Mouse (Mus musculus) hindbrain, postnatal 0 days (tissue): ENCODE measurements around the gene Lamc3. TPM values are rescaled to one million over a fixed set of nuclear protein-coding genes. Genes with fewer than 3 reads are reported as not detected.

Source experiments
- ATAC-seq: fragments of 200-750 bp; cut with Nextera tagmentation; 2 replicates; pipeline ENCODE4 v1.8.0; 2017; ENCODE audit warnings: mild to moderate bottlenecking, moderate TSS enrichment, moderate library complexity
- DNase-seq: peaks from one replicate; pipeline ENCODE4 v3.0.0-alpha.2; 2015; ENCODE audit warnings: low spot score
- H3K27ac ChIP-seq: fragments of 300-500 bp; sonication (generic); 2 replicates; pipeline ENCODE4 v1.5.1; 2014; ENCODE audit warnings: mild to moderate bottlenecking
- H3K27me3 ChIP-seq: fragments of 300-500 bp; sonication (generic); 2 replicates; pipeline ENCODE4 v1.6.1; 2014; ENCODE audit warnings: low read length, mixed read lengths; ENCODE audit not compliant: insufficient read depth
- H3K36me3 ChIP-seq: fragments of 300-500 bp; sonication (generic); 2 replicates; pipeline ENCODE4 v1.6.1; 2014; ENCODE audit warnings: low read length, mixed read lengths; ENCODE audit not compliant: insufficient read depth
- H3K4me1 ChIP-seq: fragments of 300-500 bp; sonication (generic); 2 replicates; pipeline ENCODE4 v1.6.1; 2014; ENCODE audit warnings: antibody characterized with exemption, low read length, mixed read lengths; ENCODE audit not compliant: insufficient read depth
- H3K4me2 ChIP-seq: fragments of 300-500 bp; sonication (generic); 2 replicates; pipeline ENCODE4 v1.6.1; 2014; ENCODE audit warnings: low read depth, mild to moderate bottlenecking, low read length, moderate library complexity, mixed read lengths
- H3K4me3 ChIP-seq: fragments of 300-500 bp; sonication (generic); 2 replicates; pipeline ENCODE4 v1.5.1; 2014; ENCODE audit warnings: low read length
- H3K9ac ChIP-seq: fragments of 300-500 bp; sonication (generic); replicated peaks from 2 replicates; pipeline ENCODE4 v1.6.1; 2014; ENCODE audit warnings: mild to moderate bottlenecking, low read length, moderate library complexity, mixed read lengths
- H3K9me3 ChIP-seq: fragments of 300-500 bp; sonication (generic); 2 replicates; pipeline ENCODE4 v1.6.1; 2016; ENCODE audit warnings: low read length, mixed read lengths
- CTCF ChIP-seq: IDR thresholded peaks from 2 replicates; pipeline ENCODE4 v1.5.1; 2016; ENCODE audit warnings: antibody characterized with exemption, control low read depth, low read depth
- WGBS: fragments of 180-500 bp; shearing (Covaris S2); extraction: QIAGEN DNeasy Blood & Tissue Kit; methylation state at CpG from one replicate; pipeline ENCODE4 v1.1.7; 2014; 5-methylcytosine and 5-hydroxymethylcytosine counted together
- polyA plus RNA-seq: library from polyadenylated mRNA; unstranded; fragments of >200 nt; fragmentation: Nextera tagmentation; extraction: Ambion mirVana; gene quantifications from 2 replicates; pipeline ENCODE4 v1.2.1, GENCODE M21; 2015
- total RNA-seq: library from RNA; depleted of rRNA; stranded (reverse); fragments of >200 nt; gene quantifications from 2 replicates; pipeline ENCODE4 v1.2.3, GENCODE M21; 2014

The Lamc3 gene
- total and polyA plus RNA-seq, 2 experiments from 2014 or later: 2.1 to 11.6 TPM

DNA sequence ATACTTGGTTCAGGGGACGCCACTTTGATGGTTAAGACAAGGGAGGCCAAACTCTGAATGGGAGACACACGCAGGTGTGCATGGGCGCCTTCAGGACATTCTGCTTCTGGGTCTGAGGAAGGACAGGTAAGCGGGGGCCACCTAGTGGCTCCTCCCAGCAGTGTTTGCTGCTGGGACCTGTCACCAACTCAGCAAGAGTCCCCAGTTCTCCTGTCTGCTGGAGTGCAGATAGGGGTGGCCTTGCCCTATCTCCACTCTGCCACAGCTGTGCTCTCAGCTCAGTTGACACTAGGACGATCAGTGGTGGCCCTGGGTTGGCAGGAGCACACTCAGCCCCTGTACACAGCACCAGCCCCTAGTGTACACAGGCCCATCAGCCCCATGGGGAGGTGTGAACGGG is 39.2 kb upstream of the Lamc3 start:
- no peak overlapping the region for H3K9ac ChIP-seq
- TF ChIP-seq CTCF: peak; percentile 70
- no peaks in the 10 kb centered on the region for H3K27me3 ChIP-seq
- 31% methylated on average over 6 of the region's 6 CpGs for WGBS
- no peak overlapping the region for H3K27ac ChIP-seq
- DNase-seq: no peak
- no peaks in the 10 kb centered on the region for H3K36me3 ChIP-seq
- H3K4me1 ChIP-seq: peaks cover 10% of the 10 kb centered on the region; the same call in 1 of the 2 replicates
- H3K4me2 ChIP-seq: no peak overlapping the region
- H3K4me3 ChIP-seq: no peak overlapping the region
- peak; percentile 24; the same call in 1 of the 2 replicates for ATAC-seq
- no peaks in the 10 kb centered on the region for H3K9me3 ChIP-seq

DNA sequence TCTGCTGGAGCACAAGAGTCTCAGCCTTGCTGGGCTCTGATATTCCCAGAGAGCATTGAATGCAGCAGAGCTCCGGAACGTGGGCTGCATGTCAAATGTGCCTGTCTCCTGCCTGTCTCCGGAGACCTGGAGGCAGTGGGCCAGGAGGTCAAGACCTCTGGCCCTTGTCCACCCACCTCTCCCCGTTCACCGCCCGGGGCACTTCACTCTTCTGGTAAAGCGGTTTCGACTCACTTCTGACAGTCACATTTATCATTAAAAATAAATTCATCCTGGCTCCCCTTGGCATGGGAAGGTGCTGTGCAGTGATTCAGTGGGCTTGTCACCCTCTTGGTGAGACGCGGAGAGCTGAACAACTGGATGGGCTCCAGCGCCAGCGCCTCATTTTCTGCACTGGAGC is 37.0 kb upstream of the Lamc3 start:
- Histone ChIP-seq H3K4me1 (peaks cover 10% of the 10 kb centered on the region; the same call in 1 of the 2 replicates), H3K9ac (no peak overlapping the region), H3K27ac (no peak overlapping the region), H3K9me3 (no peaks in the 10 kb centered on the region), H3K36me3 (no peaks in the 10 kb centered on the region), H3K27me3 (no peaks in the 10 kb centered on the region), H3K4me3 (no peak overlapping the region), H3K4me2 (no peak overlapping the region)
- DNase-seq (peak; percentile 43), ATAC-seq (no peak)
- 19% methylated on average over 12 of the region's 12 CpGs for WGBS
- no peak for TF ChIP-seq CTCF

DNA sequence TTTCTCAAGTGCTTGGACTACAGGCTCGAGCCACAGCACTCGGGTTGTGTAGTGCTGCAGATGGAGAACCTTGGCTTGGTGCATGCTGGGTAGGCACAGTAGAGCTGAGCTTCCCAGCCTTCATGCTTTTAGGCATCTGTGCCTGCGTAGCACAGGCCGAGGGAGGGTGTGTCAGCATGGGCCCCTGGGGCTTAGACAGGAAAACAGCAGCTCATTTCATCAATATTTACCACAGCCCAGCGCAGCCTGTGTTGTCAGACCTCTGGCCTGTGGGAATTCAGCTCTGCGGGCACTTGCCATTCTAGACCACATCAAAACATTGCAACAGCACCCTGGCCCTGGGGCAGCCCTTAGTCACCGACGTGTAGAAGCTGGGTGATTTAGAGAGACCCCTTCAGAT is 31.1 kb upstream of the Lamc3 start:
- TF ChIP-seq CTCF: no peak
- H3K9me3 ChIP-seq: no peaks in the 10 kb centered on the region
- H3K27ac ChIP-seq: no peak overlapping the region
- 0 out of 2 replicates have a peak, but pooled peaks cover 3% of the 10 kb centered on the region for H3K27me3 ChIP-seq
- H3K4me3 ChIP-seq: no peak overlapping the region
- DNase-seq (no peak), ATAC-seq (no peak)
- no peak overlapping the region for H3K9ac ChIP-seq
- no peaks in the 10 kb centered on the region for H3K36me3 ChIP-seq
- no peaks in the 10 kb centered on the region; the same call in 1 of the 2 replicates for H3K4me1 ChIP-seq
- WGBS: 83% methylated on average over 8 of the region's 8 CpGs
- H3K4me2 ChIP-seq: no peak overlapping the region

GRCm38 (mm10) chr2:31857180-31857579 is 29.9 kb upstream of the Lamc3 start:
- ATAC-seq (no peak), DNase-seq (no peak)
- Histone ChIP-seq H3K9me3 (no peaks in the 10 kb centered on the region), H3K4me1 (no peaks in the 10 kb centered on the region; the same call in 1 of the 2 replicates), H3K9ac (no peak overlapping the region), H3K4me3 (no peak overlapping the region), H3K27me3 (0 out of 2 replicates have a peak, but pooled peaks cover 3% of the 10 kb centered on the region), H3K4me2 (no peak overlapping the region), H3K36me3 (no peaks in the 10 kb centered on the region), H3K27ac (no peak overlapping the region)
- 38% methylated on average over 6 of the region's 6 CpGs for WGBS
- TF ChIP-seq CTCF: no peak

- no peaks in the 10 kb centered on the region for H3K9me3 ChIP-seq
- ATAC-seq (no peak), DNase-seq (no peak)
- no peak overlapping the region for H3K27ac ChIP-seq
- no peak overlapping the region for H3K4me3 ChIP-seq
- H3K9ac ChIP-seq: no peak overlapping the region
- no peaks in the 10 kb centered on the region for H3K36me3 ChIP-seq
- 0 out of 2 replicates have a peak, but pooled peaks cover 3% of the 10 kb centered on the region for H3K27me3 ChIP-seq
- no peaks in the 10 kb centered on the region; the same call in 1 of the 2 replicates for H3K4me1 ChIP-seq
- H3K4me2 ChIP-seq: no peak overlapping the region
- no peak for TF ChIP-seq CTCF
- 25% methylated on average over 12 of the region's 12 CpGs for WGBS
Measured at GRCm38 (mm10) chr2:31858500-31858899, 28.6 kb upstream of the Lamc3 start.

GRCm38 (mm10) chr2:31862919-31863318 is 24.2 kb upstream of the Lamc3 start:
- Histone ChIP-seq H3K4me3 (no peak overlapping the region), H3K27ac (no peak overlapping the region), H3K36me3 (no peaks in the 10 kb centered on the region), H3K9ac (no peak overlapping the region), H3K4me2 (no peak overlapping the region), H3K4me1 (no peaks in the 10 kb centered on the region), H3K9me3 (no peaks in the 10 kb centered on the region), H3K27me3 (0 out of 2 replicates have a peak, but pooled peaks cover 3% of the 10 kb centered on the region)
- DNase-seq (no peak), ATAC-seq (no peak)
- no peak for TF ChIP-seq CTCF
- WGBS: 83% methylated on average over 1 of the region's 1 CpGs

DNA sequence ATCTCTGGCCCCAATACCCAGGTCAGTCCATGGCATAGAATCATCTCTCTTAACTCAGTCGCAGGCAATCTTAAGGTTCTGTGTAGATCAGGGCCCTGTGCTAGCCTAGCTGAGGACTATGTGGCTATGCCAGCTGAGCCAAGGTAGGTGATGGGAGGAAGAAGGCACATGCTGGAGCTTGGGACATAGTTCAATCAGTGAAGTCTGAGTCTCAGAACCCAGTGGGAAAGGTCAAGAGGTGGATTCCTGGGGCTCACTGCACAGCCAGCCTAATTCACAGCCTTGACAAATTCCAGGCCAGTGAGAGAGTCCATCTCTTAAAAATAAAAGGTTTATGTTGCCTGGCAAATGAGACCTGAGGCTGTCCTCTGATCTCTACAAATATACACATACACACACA is 23.3 kb upstream of the Lamc3 start:
- H3K4me2 ChIP-seq: no peak overlapping the region
- no peaks in the 10 kb centered on the region for H3K9me3 ChIP-seq
- no peak overlapping the region for H3K9ac ChIP-seq
- ATAC-seq (no peak), DNase-seq (no peak)
- TF ChIP-seq CTCF: no peak
- H3K4me3 ChIP-seq: no peak overlapping the region
- 82% methylated on average over 1 of the region's 1 CpGs for WGBS
- no peaks in the 10 kb centered on the region for H3K4me1 ChIP-seq
- 0 out of 2 replicates have a peak, but pooled peaks cover 3% of the 10 kb centered on the region for H3K27me3 ChIP-seq
- no peaks in the 10 kb centered on the region for H3K36me3 ChIP-seq
- H3K27ac ChIP-seq: no peak overlapping the region
